Mouse (Mus musculus) embryonic fibroblast, embryonic 13.5 days (primary cell): ENCODE measurements around the gene Nckap5.

Source experiments
- CTCF ChIP-seq: IDR thresholded peaks from 2 replicates; pipeline ENCODE4 v1.5.1; 2011; ENCODE audit warnings: mild to moderate bottlenecking, control low read depth, low read length, moderate library complexity, borderline replicate concordance; ENCODE audit not compliant: insufficient read depth
- POLR2A ChIP-seq: IDR thresholded peaks from 2 replicates; pipeline ENCODE4 v1.6.1; 2011; ENCODE audit warnings: low read depth, mild to moderate bottlenecking, control low read depth, low read length, moderate library complexity

DNA sequence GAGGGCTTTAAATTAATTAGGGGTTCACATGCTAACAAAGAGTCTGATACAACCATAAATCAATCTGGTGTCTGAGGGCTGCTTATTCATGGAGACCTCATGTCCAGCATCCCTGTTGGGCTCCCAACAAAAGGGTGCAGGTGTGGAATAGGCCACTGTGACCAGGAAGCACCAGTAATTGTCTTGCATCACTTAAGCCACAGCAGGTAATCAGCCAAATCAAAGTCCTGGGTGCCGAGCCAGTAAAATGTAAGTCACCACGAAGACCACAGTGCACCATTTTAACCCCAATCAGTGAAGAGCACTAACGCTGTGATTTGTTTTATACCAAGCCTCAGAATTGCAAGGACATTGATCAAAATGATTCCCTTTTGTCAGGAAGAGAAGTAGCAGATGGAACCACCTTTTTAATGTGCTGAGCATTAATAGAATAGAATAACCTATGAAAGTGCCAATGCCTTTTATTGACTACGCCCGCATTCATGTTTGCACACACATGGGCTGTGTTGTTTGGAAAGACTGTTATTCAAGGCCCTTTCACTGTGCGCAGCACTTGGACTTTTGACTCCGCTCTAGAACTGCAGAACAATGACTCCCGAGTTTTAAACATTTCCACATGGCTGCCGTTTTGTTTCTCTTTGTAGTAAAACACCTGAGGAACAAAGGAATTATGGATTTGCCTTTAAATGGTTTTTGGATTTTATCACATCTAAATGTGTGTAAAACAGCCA is 393.5 kb downstream of the Nckap5 start:
- no peak for TF ChIP-seq POLR2A
- no peak for TF ChIP-seq CTCF
